Mouse (Mus musculus): ENCODE measurements around the gene Map2k6. TPM values are rescaled to one million over a fixed set of nuclear protein-coding genes. Genes with fewer than 3 reads are reported as not detected.

The Map2k6 gene
- polyA plus RNA-seq, 1 experiment from 2014 or later, result 23.9 TPM

GRCm38 (mm10) chr11:110438700-110439296 is 39.9 kb downstream of the Map2k6 start:
- Histone ChIP-seq H3K4me3 (no peak overlapping the region), H3K9me3 (no peaks in the 10 kb centered on the region), H3K9ac (no peak overlapping the region), H3K36me3 (replicated peaks) (no peaks in the 10 kb centered on the region), H3K4me2 (no peak overlapping the region), H3K27ac (no peak overlapping the region), H3K4me1 (peaks cover 12% of the 10 kb centered on the region), H3K27me3 (replicated peaks) (no peaks in the 10 kb centered on the region)
- ATAC-seq (replicated peaks), result no peak
- 59% methylated on average over 4 of the region's 4 CpGs for WGBS

- ATAC-seq (replicated peaks), result no peak
- Histone ChIP-seq H3K36me3 (replicated peaks) (no peaks in the 10 kb centered on the region), H3K9ac (no peak overlapping the region), H3K4me3 (no peak overlapping the region), H3K4me1 (peaks cover 12% of the 10 kb centered on the region), H3K27ac (no peak overlapping the region), H3K4me2 (no peak overlapping the region), H3K27me3 (replicated peaks) (no peaks in the 10 kb centered on the region), H3K9me3 (no peaks in the 10 kb centered on the region)
- WGBS, result 48% methylated on average over 7 of the region's 7 CpGs
Measured at GRCm38 (mm10) chr11:110439354-110439753, 40.4 kb downstream of the Map2k6 start.

GRCm38 (mm10) chr11:110444576-110444975 is 45.7 kb downstream of the Map2k6 start:
- ATAC-seq (replicated peaks), result no peak
- Histone ChIP-seq H3K36me3 (replicated peaks) (no peaks in the 10 kb centered on the region), H3K27ac (no peak overlapping the region), H3K9ac (no peak overlapping the region), H3K4me2 (no peak overlapping the region), H3K27me3 (replicated peaks) (no peaks in the 10 kb centered on the region), H3K4me3 (no peak overlapping the region), H3K4me1 (peaks cover 16% of the 10 kb centered on the region), H3K9me3 (no peaks in the 10 kb centered on the region)
- WGBS, result 69% methylated on average over 6 of the region's 6 CpGs

GRCm38 (mm10) chr11:110448131-110448725 is 49.3 kb downstream of the Map2k6 start:
- peak overlapping the region; percentile 17 for H3K4me3 ChIP-seq
- 12% methylated on average over 7 of the region's 7 CpGs for WGBS

GRCm38 (mm10) chr11:110448726-110449161 is 49.8 kb downstream of the Map2k6 start:
- Histone ChIP-seq H3K4me2 (peak overlapping the region; percentile 47), H3K36me3 (replicated peaks) (no peaks in the 10 kb centered on the region), H3K27me3 (replicated peaks) (no peaks in the 10 kb centered on the region), H3K4me1 (peaks cover 26% of the 10 kb centered on the region), H3K27ac (no peak overlapping the region), H3K9me3 (no peaks in the 10 kb centered on the region), H3K9ac (no peak overlapping the region), H3K4me3 (peak overlapping the region; percentile 17)
- ATAC-seq (replicated peaks), result 0 out of 2 replicates have a peak, but pooled peaks have one; percentile 39
- WGBS, result 1% methylated on average over 12 of the region's 12 CpGs

More at GRCm38 (mm10) chr11:110448131-110448725, 49.3 kb downstream of the Map2k6 start:
- Histone ChIP-seq H3K27ac (no peak overlapping the region), H3K9me3 (no peaks in the 10 kb centered on the region), H3K36me3 (replicated peaks) (no peaks in the 10 kb centered on the region), H3K4me1 (peaks cover 26% of the 10 kb centered on the region), H3K27me3 (replicated peaks) (no peaks in the 10 kb centered on the region), H3K9ac (no peak overlapping the region), H3K4me2 (peak overlapping the region; percentile 47)
- no peak for ATAC-seq (replicated peaks)

- Histone ChIP-seq H3K9me3 (no peaks in the 10 kb centered on the region), H3K9ac (no peak overlapping the region), H3K36me3 (replicated peaks) (no peaks in the 10 kb centered on the region), H3K27ac (no peak overlapping the region), H3K4me3 (peak overlapping the region; percentile 17), H3K4me2 (peak overlapping the region; percentile 47), H3K27me3 (replicated peaks) (no peaks in the 10 kb centered on the region), H3K4me1 (peaks cover 26% of the 10 kb centered on the region)
- WGBS, result 10% methylated on average over 11 of the region's 11 CpGs
- 0 out of 2 replicates have a peak, but pooled peaks have one; percentile 33 for ATAC-seq (replicated peaks)
Measured at GRCm38 (mm10) chr11:110449183-110449582, 50.3 kb downstream of the Map2k6 start.

GRCm38 (mm10) chr11:110450091-110450757 is 51.3 kb downstream of the Map2k6 start:
- Histone ChIP-seq H3K27me3 (replicated peaks) (no peaks in the 10 kb centered on the region), H3K4me1 (peaks cover 26% of the 10 kb centered on the region), H3K4me2 (0 out of 2 replicates have a peak overlapping the region, but pooled peaks have one; percentile 6), H3K4me3 (no peak overlapping the region), H3K36me3 (replicated peaks) (no peaks in the 10 kb centered on the region), H3K9me3 (no peaks in the 10 kb centered on the region), H3K9ac (no peak overlapping the region), H3K27ac (no peak overlapping the region)
- ATAC-seq (replicated peaks), result no peak
- WGBS, result 51% methylated on average over 15 of the region's 15 CpGs

- no peaks in the 10 kb centered on the region for H3K9me3 ChIP-seq
- H3K36me3 ChIP-seq (replicated peaks), result no peaks in the 10 kb centered on the region
- H3K27me3 ChIP-seq (replicated peaks), result no peaks in the 10 kb centered on the region
- no peak overlapping the region for H3K9ac ChIP-seq
- WGBS, result 90% methylated on average over 4 of the region's 4 CpGs
- ATAC-seq (replicated peaks), result no peak
- no peak overlapping the region for H3K27ac ChIP-seq
- no peak overlapping the region for H3K4me2 ChIP-seq
- H3K4me3 ChIP-seq, result no peak overlapping the region
- H3K4me1 ChIP-seq, result peaks cover 26% of the 10 kb centered on the region
Measured at GRCm38 (mm10) chr11:110450758-110451121, 51.8 kb downstream of the Map2k6 start.

- 82% methylated on average over 7 of the region's 7 CpGs for WGBS
- no peak overlapping the region for H3K27ac ChIP-seq
- no peak overlapping the region for H3K9ac ChIP-seq
Measured at GRCm38 (mm10) chr11:110451590-110451989, 52.7 kb downstream of the Map2k6 start.

GRCm38 (mm10) chr11:110453445-110454154 is 54.7 kb downstream of the Map2k6 start:
- Histone ChIP-seq H3K9me3 (no peaks in the 10 kb centered on the region), H3K27me3 (replicated peaks) (no peaks in the 10 kb centered on the region)
- no peak for ATAC-seq (replicated peaks)

More at GRCm38 (mm10) chr11:110451590-110451989, 52.7 kb downstream of the Map2k6 start:
- Histone ChIP-seq H3K36me3 (replicated peaks) (no peaks in the 10 kb centered on the region), H3K4me1 (peaks cover 26% of the 10 kb centered on the region), H3K4me2 (no peak overlapping the region), H3K4me3 (no peak overlapping the region), H3K27me3 (replicated peaks) (no peaks in the 10 kb centered on the region), H3K9me3 (no peaks in the 10 kb centered on the region)
- no peak for ATAC-seq (replicated peaks)

GRCm38 (mm10) chr11:110457441-110457912 is 58.6 kb downstream of the Map2k6 start:
- no peaks in the 10 kb centered on the region for H3K9me3 ChIP-seq
- 63% methylated on average over 7 of the region's 7 CpGs for WGBS
- H3K27me3 ChIP-seq (replicated peaks), result no peaks in the 10 kb centered on the region
- H3K4me1 ChIP-seq, result peaks cover 6% of the 10 kb centered on the region; the same call in 1 of the 2 replicates
- ATAC-seq (replicated peaks), result no peak
- H3K27ac ChIP-seq, result no peak overlapping the region
- no peak overlapping the region for H3K4me2 ChIP-seq
- no peaks in the 10 kb centered on the region for H3K36me3 ChIP-seq (replicated peaks)
- H3K4me3 ChIP-seq, result no peak overlapping the region
- H3K9ac ChIP-seq, result no peak overlapping the region

More at GRCm38 (mm10) chr11:110453445-110454154, 54.7 kb downstream of the Map2k6 start:
- Histone ChIP-seq H3K4me3 (no peak overlapping the region), H3K27ac (no peak overlapping the region), H3K4me1 (peaks cover 19% of the 10 kb centered on the region), H3K4me2 (no peak overlapping the region), H3K9ac (no peak overlapping the region), H3K36me3 (replicated peaks) (no peaks in the 10 kb centered on the region)
- WGBS, result 94% methylated on average over 5 of the region's 5 CpGs

GRCm38 (mm10) chr11:110460480-110460879 is 61.6 kb downstream of the Map2k6 start:
- H3K36me3 ChIP-seq (replicated peaks), result no peaks in the 10 kb centered on the region
- WGBS, result 50% methylated on average over 2 of the region's 2 CpGs
- no peak for ATAC-seq (replicated peaks)
- no peak overlapping the region for H3K4me3 ChIP-seq
- H3K27me3 ChIP-seq (replicated peaks), result no peaks in the 10 kb centered on the region
- H3K9ac ChIP-seq, result no peak overlapping the region
- H3K4me2 ChIP-seq, result no peak overlapping the region
- H3K9me3 ChIP-seq, result no peaks in the 10 kb centered on the region
- H3K4me1 ChIP-seq, result peaks cover 10% of the 10 kb centered on the region; the same call in 1 of the 2 replicates
- no peak overlapping the region for H3K27ac ChIP-seq

Data from midbrain, embryonic 15.5 days (tissue).